Mouse (Mus musculus) layer of hippocampus, adult 6 months (tissue): Measurements from ENCODE around the gene Dhx35. TPM values are rescaled to one million over a fixed set of nuclear protein-coding genes. Genes with fewer than 3 reads are reported as not detected.

ENCODE experiments used
- long read RNA-seq, 2 experiments: library from polyadenylated mRNA; unstranded; transcript quantifications; one replicate each; pipeline ENCODE4 v2.0.0; 2019 to 2020
- polyA plus RNA-seq: library from polyadenylated mRNA; unstranded; fragments of <200 nt; fragmentation: Nextera tagmentation; gene quantifications from 2 replicates; pipeline ENCODE4 v1.2.3, GENCODE M21; 2021

Dhx35 gene
- 11.2 and 14.6 TPM in 2 replicates for polyA plus RNA-seq
- long read RNA-seq, experiment 1, partial matches to known transcripts = 3 of 4 reads
- long read RNA-seq, experiment 1, other reads (novel, unspliced or antisense) = 0 of 4 reads
- long read RNA-seq, experiment 2, transcript Dhx35-202 (22 exons, 3,284 nt) = major isoform, 23 of 35 reads
- long read RNA-seq, experiment 2, partial matches to known transcripts = 0 of 35 reads
- long read RNA-seq, experiment 2, other reads (novel, unspliced or antisense) = 10 of 35 reads

DNA sequence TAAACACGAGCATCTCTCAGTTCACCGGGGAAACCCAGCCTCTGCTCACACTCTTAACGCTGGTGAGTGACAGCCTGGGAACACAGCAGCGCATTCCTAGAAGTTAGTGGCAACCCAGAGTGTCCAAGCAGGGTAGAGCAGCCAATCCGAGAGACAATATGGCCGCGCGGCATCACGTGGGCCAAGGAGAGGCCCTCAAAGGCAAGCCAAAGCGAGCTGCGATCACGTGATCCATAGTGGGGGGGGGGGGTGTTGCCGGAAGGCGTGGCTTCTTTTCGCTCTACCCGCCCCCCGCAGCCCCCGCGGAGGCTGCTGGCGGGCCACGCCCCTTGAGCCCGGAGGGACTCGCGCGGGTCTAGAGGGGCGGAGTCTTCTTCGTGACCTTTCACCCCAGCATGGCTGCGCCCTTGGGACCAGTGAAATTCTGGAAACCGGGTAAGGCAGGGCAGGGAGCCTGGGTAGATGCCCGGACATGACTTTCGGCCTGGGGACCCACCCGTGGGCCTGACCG lies at the start of gene Dhx35:
Dhx35 (plus strand) TSS at position 314 of the 511 bp plus-strand sequence.

DNA sequence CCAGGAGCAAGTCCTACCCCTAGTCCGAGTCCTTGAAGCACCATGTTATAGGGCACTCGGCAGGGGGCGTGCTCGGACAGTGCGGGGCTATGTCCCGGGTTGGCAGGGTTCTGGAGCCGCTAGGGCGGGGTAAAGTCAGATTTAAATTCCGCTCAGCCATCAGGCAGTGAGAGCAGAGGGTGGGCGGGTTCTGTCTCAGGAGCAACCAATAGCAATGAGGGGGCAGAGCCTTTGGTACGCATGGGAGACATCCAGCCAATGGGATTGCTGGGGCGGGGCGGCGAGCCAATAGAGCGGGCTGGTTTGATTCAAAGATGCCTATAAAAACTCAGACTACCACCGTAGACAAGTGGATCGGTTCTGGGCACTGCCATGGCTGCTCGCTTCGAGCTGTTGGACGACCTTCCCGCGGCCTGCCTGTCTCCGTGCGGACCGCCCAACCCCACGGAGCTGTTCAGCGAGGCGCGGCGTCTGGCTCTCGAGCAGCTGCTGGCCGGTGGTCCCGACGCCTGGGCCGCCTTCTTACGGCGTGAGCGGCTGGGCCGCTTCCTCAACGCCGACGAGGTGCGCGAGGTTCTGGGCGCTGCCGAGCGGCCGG lies 26.8 kb upstream of the Dhx35 start, which contains the start of gene Fam83d:
Fam83d (plus strand) TSS at position 352 of the 598 bp plus-strand sequence.

Other genes starting within 250 kb of the Dhx35 start
- 9.0 and 9.1 TPM in 2 replicates for gene Slc32a1, start 184.0 kb upstream of the Dhx35 start, polyA plus RNA-seq
- gene Actr5, start 169.9 kb upstream of the Dhx35 start, polyA plus RNA-seq = 0.68 and 0.75 TPM in 2 replicates
- gene Ppp1r16b, start 129.4 kb upstream of the Dhx35 start, polyA plus RNA-seq = 37.6 and 80.0 TPM in 2 replicates
- gene Fam83d, start 26.7 kb upstream of the Dhx35 start, polyA plus RNA-seq = 1.3 TPM in 2 replicates